7 mouse cellular contexts compared by ENCODE assay signal in the genomic region with DNA sequence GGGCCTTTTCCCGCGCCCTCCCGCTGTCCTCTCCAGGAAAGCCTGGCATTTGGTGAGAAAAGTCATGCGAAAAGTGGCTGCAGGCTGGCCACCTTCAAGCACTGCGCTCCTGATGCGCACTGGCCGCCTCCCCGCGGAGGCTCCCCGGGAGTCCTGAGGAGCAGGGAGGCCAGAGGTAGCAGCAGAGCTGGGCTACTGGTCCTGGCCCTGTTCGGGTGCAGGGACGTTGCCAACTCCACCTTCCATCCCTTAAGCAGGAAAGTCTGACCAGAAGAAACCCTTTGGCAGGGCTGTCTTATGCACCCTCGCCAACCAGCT. TPM values are rescaled to one million over a fixed set of nuclear protein-coding genes. Genes with fewer than 3 reads are reported as not detected.
DNase-seq lines count a peak whose midpoint lies in the region; ATAC-seq and TF ChIP-seq lines count a peak whose summit lies in the region.

No protein-coding gene starts in this region.

- H3K27me3 ChIP-seq in heart, postnatal 0 days (ENCODE audit: control insufficient read depth, insufficient read depth, low read length) = peaks cover 46% of the 10 kb centered on the region
- peaks cover 23% of the 10 kb centered on the region for H3K27me3 ChIP-seq in midbrain, embryonic 11.5 days (ENCODE audit: control insufficient read depth, insufficient read depth, low read length)

- no peak for TF ChIP-seq CTCF in lung, adult 2 months (IDR thresholded peaks at IDR 0.05; ENCODE audit: insufficient read depth, low read length)
- no peak for TF ChIP-seq CTCF in heart, postnatal 0 days (IDR thresholded peaks at IDR 0.05; ENCODE audit: low read depth)

- no peak for ATAC-seq in heart, postnatal 0 days (ENCODE audit: insufficient read depth, low read depth)
- ATAC-seq in midbrain, embryonic 11.5 days (ENCODE audit: low FRiP score) = no peak
- ATAC-seq in CD4-positive, CD25-positive, alpha-beta regulatory T cell, adult 4 months = no peak
- no peak for ATAC-seq in erythroid progenitor cell, adult 5-6 weeks (replicated peaks; ENCODE audit: low FRiP score, poor library complexity, severe bottlenecking)

- no peaks in the 10 kb centered on the region for H3K36me3 ChIP-seq in heart, postnatal 0 days (replicated peaks; ENCODE audit: control insufficient read depth, insufficient read depth, low read length)
- no peaks in the 10 kb centered on the region for H3K36me3 ChIP-seq in midbrain, embryonic 11.5 days (ENCODE audit: control insufficient read depth, insufficient read depth, low read length)

- peak; percentile 17 for DNase-seq in lung, adult 2 months
- DNase-seq in lung, postnatal 25 days (ENCODE audit: low spot score) = no peak
- DNase-seq in cerebellum, postnatal 25 days = peak; percentile 73 to 75
- DNase-seq in heart, postnatal 0 days (ENCODE audit: low spot score) = no peak
- peak; percentile 85 for DNase-seq in midbrain, embryonic 11.5 days (ENCODE audit: low spot score, missing footprints)

- H3K4me2 ChIP-seq in heart, postnatal 0 days (ENCODE audit: low read depth, low read length) = peak overlapping the region; percentile 79
- peak overlapping the region; percentile 81 for H3K4me2 ChIP-seq in midbrain, embryonic 11.5 days

- WGBS in lung, adult 2 months = 6% methylated on average over 13 of the region's 13 CpGs
- WGBS in heart, postnatal 0 days = 8% methylated on average over 13 of the region's 13 CpGs
- 5% methylated on average over 13 of the region's 13 CpGs for WGBS in midbrain, embryonic 11.5 days

- no peak for TF ChIP-seq POLR2A in lung, adult 2 months (IDR thresholded peaks at IDR 0.05; ENCODE audit: borderline replicate concordance, extremely low read depth, low read depth, low read length)

- peak overlapping the region; percentile 40 for H3K4me3 ChIP-seq in lung, adult 2 months (replicated peaks; ENCODE audit: extremely low read depth, low read depth, low read length)
- peak overlapping the region; percentile 47 for H3K4me3 ChIP-seq in heart, postnatal 0 days (ENCODE audit: low read depth, low read length)
- peak overlapping the region; percentile 46 for H3K4me3 ChIP-seq in midbrain, embryonic 11.5 days (ENCODE audit: low read depth, low read length)

- no peaks in the 10 kb centered on the region for H3K9me3 ChIP-seq in heart, postnatal 0 days (replicated peaks; ENCODE audit: control insufficient read depth, low read length)
- H3K9me3 ChIP-seq in midbrain, embryonic 11.5 days (ENCODE audit: control insufficient read depth, low read length) = no peaks in the 10 kb centered on the region

- TF ChIP-seq EP300 in heart, postnatal 0 days (IDR thresholded peaks at IDR 0.05; ENCODE audit: low read depth) = no peak

- H3K27ac ChIP-seq in heart, postnatal 0 days (ENCODE audit: low read depth) = no peak overlapping the region
- H3K27ac ChIP-seq in midbrain, embryonic 11.5 days (ENCODE audit: low read depth, low read length) = no peak overlapping the region

- no peak overlapping the region for H3K9ac ChIP-seq in heart, postnatal 0 days (replicated peaks; ENCODE audit: low read depth, low read length)
- H3K9ac ChIP-seq in midbrain, embryonic 11.5 days (ENCODE audit: low read length) = peak overlapping the region; percentile 46; the same call in 1 of the 2 replicates

- no peaks in the 10 kb centered on the region for H3K4me1 ChIP-seq in lung, adult 2 months (ENCODE audit: control insufficient read depth, insufficient read depth, low read length)
- H3K4me1 ChIP-seq in heart, postnatal 0 days (ENCODE audit: control insufficient read depth, insufficient read depth) = no peaks in the 10 kb centered on the region
- no peaks in the 10 kb centered on the region for H3K4me1 ChIP-seq in midbrain, embryonic 11.5 days (ENCODE audit: control insufficient read depth, insufficient read depth, low read length)

RNA-seq across cellular contexts. Expression of gene Kcnh1, which starts 0.7 kb away (rescaled TPM):
- 1.7 and 1.9 TPM in 2 replicates for polyA plus RNA-seq in lung, adult 2 months (2012; rRNA removed)
- total RNA-seq in heart, postnatal 0 days (2014; rRNA removed; ENCODE audit: low replicate concordance) = 0.19 and 0.31 TPM in 2 replicates
- 0.10 TPM in 2 replicates for polyA plus RNA-seq in heart, postnatal 0 days (2015; fragmentation: Nextera tagmentation; extraction: Ambion mirVana)
- 0.56 and 0.77 TPM in 2 replicates for polyA plus RNA-seq in midbrain, embryonic 11.5 days (2014; fragmentation: Nextera tagmentation; extraction: Ambion mirVana)
- not detected for polyA plus RNA-seq in CD4-positive, CD25-positive, alpha-beta regulatory T cell, adult 4 months (2017; shearing (Covaris generic))
- total RNA-seq in erythroid progenitor cell, adult 5-6 weeks (2015; ENCODE audit: low replicate concordance) = not detected in 2 replicates
- not detected in 2 replicates for total RNA-seq in erythroid progenitor cell, adult 5-6 weeks (2017; ENCODE audit: low replicate concordance)

RNA-seq across cellular contexts. Expression of gene Rcor3, which starts 53.4 kb away (rescaled TPM):
- 31.4 and 35.2 TPM in 2 replicates for polyA plus RNA-seq in lung, adult 2 months (2012; rRNA removed)
- 19.8 and 24.6 TPM in 2 replicates for total RNA-seq in heart, postnatal 0 days (2014; rRNA removed; ENCODE audit: low replicate concordance)
- 35.3 and 35.7 TPM in 2 replicates for polyA plus RNA-seq in heart, postnatal 0 days (2015; fragmentation: Nextera tagmentation; extraction: Ambion mirVana)
- 18.3 and 21.5 TPM in 2 replicates for polyA plus RNA-seq in midbrain, embryonic 11.5 days (2014; fragmentation: Nextera tagmentation; extraction: Ambion mirVana)
- 10 to 100 TPM; 13.1 to 16.2 TPM for polyA plus RNA-seq in CD4-positive, CD25-positive, alpha-beta regulatory T cell, adult 4 months (2017; shearing (Covaris generic))
- total RNA-seq in erythroid progenitor cell, adult 5-6 weeks (2015; ENCODE audit: low replicate concordance) = 37.5 and 56.2 TPM in 2 replicates
- 29.3 and 63.0 TPM in 2 replicates for total RNA-seq in erythroid progenitor cell, adult 5-6 weeks (2017; ENCODE audit: low replicate concordance)

Comparison
In these comparisons a context has a peak if more than half of its experiments do, and no peak if none do; other contexts are left out.
1. DNase-seq: peak in lung, adult 2 months (single experiment), cerebellum, postnatal 25 days (2 of 2) and midbrain, embryonic 11.5 days (single experiment); none in lung, postnatal 25 days (single experiment) and heart, postnatal 0 days (single experiment).
2. Peak in every context shown above with its lines, with median percentiles within 50 percentile points of each other: H3K4me3 ChIP-seq.